Mouse (Mus musculus) hindbrain, embryonic 10.5 days (tissue): ENCODE measurements around the gene Epha6. TPM values are rescaled to one million over a fixed set of nuclear protein-coding genes. Genes with fewer than 3 reads are reported as not detected.

Experiments
- DNase-seq: peaks from one replicate; pipeline ENCODE4 v3.0.0-alpha.2; 2017; ENCODE audit warnings: low spot score
- H3K27ac ChIP-seq: fragments of 300-500 bp; sonication (generic); 2 replicates; pipeline ENCODE4 v1.5.1; 2016; ENCODE audit warnings: mild to moderate bottlenecking, moderate library complexity
- H3K27me3 ChIP-seq: fragments of 300-500 bp; sonication (generic); 2 replicates; pipeline ENCODE4 v1.6.1; 2016; ENCODE audit warnings: mild to moderate bottlenecking; ENCODE audit not compliant: poor library complexity, insufficient read depth, severe bottlenecking
- H3K36me3 ChIP-seq: fragments of 300-500 bp; sonication (generic); 2 replicates; pipeline ENCODE4 v1.6.1; 2016; ENCODE audit warnings: mild to moderate bottlenecking, moderate library complexity
- H3K4me1 ChIP-seq: fragments of 300-500 bp; sonication (generic); replicated peaks from 2 replicates; pipeline ENCODE4 v1.6.1; 2016; ENCODE audit warnings: mild to moderate bottlenecking
- H3K4me3 ChIP-seq: fragments of 300-500 bp; sonication (generic); 2 replicates; pipeline ENCODE4 v1.5.1; 2016; ENCODE audit warnings: mild to moderate bottlenecking, moderate library complexity
- H3K9me3 ChIP-seq: fragments of 300-500 bp; sonication (generic); 2 replicates; pipeline ENCODE4 v1.6.1; 2016; ENCODE audit warnings: mild to moderate bottlenecking, moderate library complexity
- WGBS: fragments of 180-500 bp; shearing (Covaris S2); methylation state at CpG from one replicate; pipeline ENCODE4 v1.1.7; 2016; 5-methylcytosine and 5-hydroxymethylcytosine counted together
- polyA plus RNA-seq: library from polyadenylated mRNA; unstranded; fragments of >200 nt; fragmentation: Nextera tagmentation; extraction: Ambion mirVana; gene quantifications from 2 replicates; pipeline ENCODE4 v1.2.1, GENCODE M21; 2016

Epha6 gene
- polyA plus RNA-seq, 1 experiment from 2014 or later, result 1.7 TPM

DNA sequence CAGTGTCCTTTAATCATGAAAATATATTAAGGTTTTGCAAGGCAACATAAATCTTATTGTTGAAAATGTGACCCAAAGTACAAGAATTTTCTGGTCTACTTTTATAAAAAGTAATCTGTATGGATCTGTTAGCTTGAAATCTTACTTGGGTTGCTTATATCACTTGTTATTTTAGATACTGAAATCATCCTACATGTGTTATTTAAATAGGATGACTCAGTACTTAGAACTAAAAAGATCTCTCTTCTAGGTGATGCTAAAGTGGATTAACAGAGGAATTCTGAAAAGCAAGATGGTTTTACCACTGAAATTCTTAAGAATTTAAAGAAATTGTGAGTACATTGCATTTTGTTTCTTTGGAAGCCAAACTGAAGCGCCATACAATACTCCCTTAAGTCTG, 561.5 kb downstream of the Epha6 start:
- no peak overlapping the region for H3K4me3 ChIP-seq
- H3K27me3 ChIP-seq, result no peaks in the 10 kb centered on the region
- H3K36me3 ChIP-seq, result no peaks in the 10 kb centered on the region
- H3K27ac ChIP-seq, result no peak overlapping the region
- H3K9me3 ChIP-seq, result no peaks in the 10 kb centered on the region
- 76% methylated on average over 1 of the region's 1 CpGs for WGBS
- no peaks in the 10 kb centered on the region for H3K4me1 ChIP-seq
- DNase-seq, result no peak

DNA sequence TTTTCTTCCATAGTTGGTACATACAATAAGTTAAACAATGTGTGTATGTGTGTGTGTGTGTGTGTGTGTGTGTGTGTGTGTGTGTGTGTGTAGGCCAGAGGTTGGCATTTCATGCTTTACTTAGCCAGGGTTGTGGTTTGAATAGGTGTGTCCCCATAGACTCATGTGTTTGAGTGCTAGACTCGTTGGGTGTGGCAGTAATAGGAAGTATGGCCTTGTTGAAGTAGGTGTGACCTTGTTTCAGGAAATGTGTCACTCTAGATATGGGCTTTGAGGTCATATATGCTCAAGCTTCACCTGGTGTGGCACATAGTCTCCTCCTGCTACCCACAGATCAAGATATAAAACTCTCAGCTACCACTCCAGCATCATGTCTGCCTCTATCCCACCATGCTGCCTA, 577.0 kb downstream of the Epha6 start:
- H3K27ac ChIP-seq, result no peak overlapping the region
- H3K4me3 ChIP-seq, result no peak overlapping the region
- no peaks in the 10 kb centered on the region for H3K4me1 ChIP-seq
- no peaks in the 10 kb centered on the region for H3K9me3 ChIP-seq
- WGBS, result 81% methylated on average over 1 of the region's 1 CpGs
- H3K36me3 ChIP-seq, result no peaks in the 10 kb centered on the region
- no peaks in the 10 kb centered on the region for H3K27me3 ChIP-seq
- no peak for DNase-seq

DNA sequence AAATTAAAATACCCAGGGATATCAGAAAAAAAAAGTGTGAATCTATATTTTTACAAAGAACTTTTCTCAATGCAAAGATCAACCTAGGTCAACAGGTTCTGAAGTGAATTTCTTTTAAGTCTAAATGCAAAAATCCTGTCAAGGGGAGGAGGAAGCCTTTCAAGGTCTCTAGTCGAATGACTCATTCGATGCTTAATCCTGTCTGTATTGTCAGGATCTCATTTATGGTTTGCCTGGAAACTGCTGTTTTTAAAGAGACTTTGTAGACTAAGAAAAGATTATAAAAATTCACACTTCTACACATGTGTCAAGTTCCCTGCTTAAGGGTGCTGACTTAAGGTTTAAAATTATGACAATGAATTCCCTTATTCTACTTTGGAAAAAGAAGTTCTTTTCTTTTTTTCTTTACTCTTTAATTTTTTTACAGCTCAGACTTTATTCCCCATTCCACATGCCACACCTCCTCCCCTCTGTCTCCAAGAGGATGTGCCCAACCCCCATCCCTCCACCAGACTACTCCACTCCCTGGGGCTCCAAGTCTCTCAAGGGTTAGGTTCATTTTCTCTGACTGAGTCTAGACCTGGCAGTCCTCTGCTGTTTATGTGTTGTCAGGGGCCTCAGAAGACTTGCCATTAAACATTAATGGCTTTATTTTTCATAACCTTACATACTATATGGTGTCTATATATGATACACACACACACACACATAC, 598.3 kb downstream of the Epha6 start:
- 89% methylated on average over 2 of the region's 2 CpGs for WGBS
- H3K4me3 ChIP-seq, result no peak overlapping the region
- no peaks in the 10 kb centered on the region for H3K9me3 ChIP-seq
- H3K4me1 ChIP-seq, result no peaks in the 10 kb centered on the region
- H3K27ac ChIP-seq, result no peak overlapping the region
- no peak for DNase-seq
- no peaks in the 10 kb centered on the region for H3K36me3 ChIP-seq
- H3K27me3 ChIP-seq, result no peaks in the 10 kb centered on the region

DNA sequence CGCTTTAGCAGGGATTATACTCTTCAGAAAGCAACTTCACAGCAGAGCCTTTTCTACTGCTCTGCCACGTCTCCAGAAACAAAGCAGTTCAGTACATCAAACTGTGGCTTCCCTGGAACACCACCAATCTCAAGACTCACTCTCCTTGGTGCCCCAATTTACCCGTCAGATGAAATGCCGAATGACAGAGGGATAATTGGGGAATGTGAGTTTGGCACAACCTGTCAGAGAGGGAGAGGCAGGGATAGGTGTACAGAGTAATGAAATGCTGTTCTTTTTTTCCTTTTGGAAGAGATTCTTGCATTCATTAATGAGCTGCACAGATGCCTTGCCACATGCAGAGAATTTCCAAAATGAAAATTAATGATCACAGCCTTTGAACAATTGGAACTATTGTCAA, 635.5 kb downstream of the Epha6 start:
- 64% methylated on average over 4 of the region's 4 CpGs for WGBS
- Histone ChIP-seq H3K36me3 (no peaks in the 10 kb centered on the region), H3K27ac (no peak overlapping the region), H3K4me3 (no peak overlapping the region), H3K4me1 (no peaks in the 10 kb centered on the region), H3K27me3 (no peaks in the 10 kb centered on the region), H3K9me3 (no peaks in the 10 kb centered on the region)
- DNase-seq, result no peak

DNA sequence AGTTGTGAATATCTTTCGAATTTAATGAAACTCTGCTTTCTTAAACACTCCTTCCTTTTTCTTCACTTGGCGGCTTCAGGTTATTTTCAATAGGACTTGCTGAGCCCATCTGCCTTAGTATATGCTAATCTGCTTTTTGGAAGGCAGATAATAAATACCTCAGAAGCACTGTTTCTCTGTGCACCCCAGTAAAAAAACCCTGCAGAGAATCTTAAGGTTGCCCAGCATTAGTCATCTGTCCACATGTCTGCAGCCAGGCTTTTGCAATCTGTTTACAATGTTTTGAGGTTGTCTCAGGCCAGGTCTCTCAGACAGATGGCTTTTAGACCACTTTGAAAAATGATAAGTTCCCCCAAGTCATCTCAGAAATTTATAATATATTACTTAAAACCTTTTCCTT, 649.6 kb downstream of the Epha6 start:
- Histone ChIP-seq H3K4me1 (no peaks in the 10 kb centered on the region), H3K27ac (no peak overlapping the region), H3K9me3 (no peaks in the 10 kb centered on the region), H3K4me3 (no peak overlapping the region), H3K36me3 (no peaks in the 10 kb centered on the region), H3K27me3 (no peaks in the 10 kb centered on the region)
- WGBS, result 88% methylated on average over 2 of the region's 2 CpGs
- DNase-seq, result no peak

DNA sequence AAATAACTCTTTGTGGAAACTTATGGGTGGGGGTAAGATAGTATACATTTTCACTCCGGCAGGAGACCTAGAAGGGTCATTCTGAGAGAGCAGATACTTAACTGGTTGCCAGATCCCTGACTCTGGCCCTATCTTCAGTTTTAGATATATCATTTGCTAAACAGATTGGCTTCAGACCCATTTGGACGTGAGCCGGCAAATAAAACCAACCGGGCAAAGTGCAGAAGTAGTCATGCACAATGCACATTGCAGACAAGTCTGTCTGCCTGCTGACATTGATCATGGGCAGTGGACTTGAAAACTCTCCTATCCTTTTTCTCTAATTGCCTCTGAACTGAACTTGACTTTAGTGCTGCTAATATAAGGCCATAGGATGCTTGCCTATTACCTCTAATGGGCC, 681.6 kb downstream of the Epha6 start:
- Histone ChIP-seq H3K4me3 (no peak overlapping the region), H3K27me3 (no peaks in the 10 kb centered on the region), H3K4me1 (no peaks in the 10 kb centered on the region), H3K36me3 (no peaks in the 10 kb centered on the region), H3K9me3 (no peaks in the 10 kb centered on the region), H3K27ac (no peak overlapping the region)
- WGBS, result 94% methylated on average over 4 of the region's 4 CpGs
- DNase-seq, result no peak

DNA sequence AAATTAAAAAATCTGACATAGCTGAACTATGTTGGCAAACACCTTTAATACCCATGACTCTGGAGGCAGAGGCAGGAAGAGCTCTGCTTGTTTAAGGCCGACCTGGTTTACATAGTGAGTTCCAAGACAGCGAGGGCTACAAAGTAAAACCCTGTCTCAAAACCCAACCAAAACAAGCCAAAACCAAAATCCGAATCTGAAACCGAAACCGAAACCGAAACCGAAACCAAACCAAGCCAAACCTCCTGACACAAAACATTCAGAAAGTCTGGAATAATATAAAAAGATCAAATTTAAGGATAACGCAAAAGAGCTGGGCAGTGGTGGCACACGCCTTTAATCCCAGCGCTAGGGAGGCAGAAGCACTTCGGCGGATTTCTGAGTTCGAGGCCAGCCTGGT, 725.3 kb downstream of the Epha6 start:
- Histone ChIP-seq H3K4me3 (no peak overlapping the region), H3K4me1 (no peaks in the 10 kb centered on the region), H3K27me3 (no peaks in the 10 kb centered on the region), H3K36me3 (no peaks in the 10 kb centered on the region), H3K9me3 (no peaks in the 10 kb centered on the region), H3K27ac (no peak overlapping the region)
- no peak for DNase-seq
- WGBS, result 95% methylated on average over 13 of the region's 13 CpGs

DNA sequence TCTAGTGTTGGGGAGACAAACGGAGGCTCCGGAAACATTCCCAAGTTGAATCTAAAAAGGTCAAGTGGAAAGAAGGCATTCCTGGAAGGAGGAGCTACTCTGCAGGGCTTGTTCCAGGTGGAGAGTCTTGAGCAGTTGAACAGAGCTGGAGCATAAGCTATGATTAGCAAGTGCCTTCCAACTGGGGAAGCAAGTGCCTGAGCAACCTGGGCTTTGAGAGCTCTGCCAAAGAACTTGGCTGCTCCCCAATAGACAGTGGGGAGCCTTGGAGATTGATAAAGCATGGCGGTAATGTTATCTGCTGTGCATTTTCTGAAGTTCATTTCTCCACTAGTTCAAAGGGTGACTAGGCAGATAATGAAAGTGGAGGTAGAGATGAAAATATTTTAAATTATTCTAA, 733.5 kb downstream of the Epha6 start:
- no peaks in the 10 kb centered on the region for H3K27me3 ChIP-seq
- no peaks in the 10 kb centered on the region for H3K9me3 ChIP-seq
- no peak overlapping the region for H3K4me3 ChIP-seq
- no peak overlapping the region for H3K27ac ChIP-seq
- DNase-seq, result no peak
- WGBS, result 93% methylated on average over 3 of the region's 3 CpGs
- no peaks in the 10 kb centered on the region for H3K36me3 ChIP-seq
- H3K4me1 ChIP-seq, result no peaks in the 10 kb centered on the region

DNA sequence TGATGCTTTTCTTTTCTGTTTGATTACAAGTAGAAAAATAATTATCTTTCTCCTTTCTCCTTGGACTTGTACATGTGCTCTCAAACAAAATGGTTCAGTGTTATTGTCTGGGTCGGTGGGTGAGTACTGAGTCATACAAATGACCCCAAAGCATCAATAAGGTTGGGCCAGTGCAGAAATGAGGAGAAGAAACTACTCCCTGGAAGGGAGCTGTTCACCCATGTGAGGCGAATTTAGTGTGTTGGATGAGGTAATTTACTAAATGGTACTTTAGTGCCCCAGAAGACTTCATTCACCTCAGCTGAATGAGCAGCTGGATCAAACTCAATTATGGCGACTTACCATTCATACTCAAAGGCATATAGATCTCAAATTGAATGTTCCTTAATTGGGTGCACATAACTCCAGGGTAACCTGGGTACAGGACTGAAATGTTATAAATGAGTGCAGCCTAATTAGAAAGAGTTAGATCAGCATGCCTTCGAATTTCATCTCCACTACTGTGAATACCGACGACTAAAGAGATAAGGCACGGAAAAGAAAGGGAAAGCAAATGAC, 751.1 kb downstream of the Epha6 start:
- Histone ChIP-seq H3K27me3 (no peaks in the 10 kb centered on the region), H3K4me3 (no peak overlapping the region), H3K4me1 (peaks cover 13% of the 10 kb centered on the region; the same call in 1 of the 2 replicates), H3K36me3 (no peaks in the 10 kb centered on the region), H3K9me3 (no peaks in the 10 kb centered on the region), H3K27ac (no peak overlapping the region)
- DNase-seq, result no peak
- WGBS, result 76% methylated on average over 7 of the region's 7 CpGs

DNA sequence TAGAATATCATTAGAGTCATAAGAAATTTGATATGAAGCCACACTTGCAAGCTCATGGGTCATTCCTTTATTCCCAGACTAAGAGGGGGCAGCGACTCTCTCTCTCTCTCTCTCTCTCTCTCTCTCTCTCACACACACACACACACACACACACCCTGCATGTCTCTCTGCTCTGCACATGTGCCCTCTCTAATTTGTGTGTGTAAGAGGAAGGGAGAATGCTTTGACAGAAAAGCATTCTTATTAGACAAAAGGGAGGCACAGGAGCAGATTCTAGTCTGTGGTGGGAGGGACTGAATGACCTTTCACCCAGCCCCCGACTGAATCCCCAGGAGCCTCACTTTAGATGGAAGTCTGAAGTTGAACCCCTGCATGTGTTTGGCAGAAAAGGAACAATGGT, 752.6 kb downstream of the Epha6 start:
- Histone ChIP-seq H3K4me1 (peaks cover 13% of the 10 kb centered on the region; the same call in 1 of the 2 replicates), H3K4me3 (no peak overlapping the region), H3K27ac (peak overlapping the region; percentile 76), H3K36me3 (no peaks in the 10 kb centered on the region), H3K27me3 (no peaks in the 10 kb centered on the region), H3K9me3 (no peaks in the 10 kb centered on the region)
- WGBS, result 24% methylated on average over 2 of the region's 2 CpGs
- peak; percentile 48 for DNase-seq

DNA sequence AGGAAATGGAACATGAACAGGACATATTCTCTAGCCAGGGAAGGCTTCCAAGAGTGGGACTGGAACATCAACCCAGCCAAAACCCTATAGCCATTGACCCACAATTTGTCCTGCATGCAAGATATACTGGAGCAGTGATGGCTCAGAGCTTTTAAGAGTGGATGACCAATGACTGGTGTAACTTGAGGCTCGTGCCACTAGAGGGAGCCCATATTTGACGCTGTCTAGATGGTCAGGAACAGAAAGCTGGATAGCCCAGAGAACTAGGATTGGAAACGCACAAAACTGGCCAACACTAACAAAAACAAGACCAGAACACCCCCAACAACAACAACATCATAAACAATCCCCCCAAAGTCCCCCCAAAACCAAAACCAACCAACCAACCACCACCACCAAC, 758.8 kb downstream of the Epha6 start:
- H3K9me3 ChIP-seq, result no peaks in the 10 kb centered on the region
- H3K27ac ChIP-seq, result no peak overlapping the region
- H3K4me1 ChIP-seq, result no peaks in the 10 kb centered on the region
- H3K27me3 ChIP-seq, result no peaks in the 10 kb centered on the region
- 25% methylated on average over 3 of the region's 3 CpGs for WGBS
- DNase-seq, result peak; percentile 48
- no peak overlapping the region for H3K4me3 ChIP-seq
- H3K36me3 ChIP-seq, result no peaks in the 10 kb centered on the region

DNA sequence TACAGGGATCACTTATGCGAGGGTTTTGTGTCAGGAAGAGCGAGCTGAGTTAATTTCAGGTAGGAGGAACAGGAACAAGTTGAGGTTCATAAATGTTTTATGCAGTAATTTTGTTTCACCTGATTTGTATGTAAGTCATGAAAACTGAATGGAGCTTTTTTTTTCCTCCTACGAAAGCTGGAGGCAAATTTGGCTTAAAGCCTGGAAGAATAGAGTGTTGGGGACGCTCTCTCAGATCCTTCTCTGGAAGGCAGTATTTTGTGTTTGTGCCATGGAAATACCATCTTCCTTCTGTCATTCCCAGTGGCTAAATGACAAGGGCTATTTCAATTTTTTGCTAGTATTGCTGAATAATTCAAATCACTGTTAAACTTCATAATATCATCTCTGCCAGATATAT, 768.6 kb downstream of the Epha6 start:
- H3K27ac ChIP-seq, result no peak overlapping the region
- no peaks in the 10 kb centered on the region for H3K27me3 ChIP-seq
- no peaks in the 10 kb centered on the region for H3K9me3 ChIP-seq
- 92% methylated on average over 4 of the region's 4 CpGs for WGBS
- H3K4me1 ChIP-seq, result no peaks in the 10 kb centered on the region
- no peaks in the 10 kb centered on the region for H3K36me3 ChIP-seq
- no peak overlapping the region for H3K4me3 ChIP-seq
- no peak for DNase-seq

DNA sequence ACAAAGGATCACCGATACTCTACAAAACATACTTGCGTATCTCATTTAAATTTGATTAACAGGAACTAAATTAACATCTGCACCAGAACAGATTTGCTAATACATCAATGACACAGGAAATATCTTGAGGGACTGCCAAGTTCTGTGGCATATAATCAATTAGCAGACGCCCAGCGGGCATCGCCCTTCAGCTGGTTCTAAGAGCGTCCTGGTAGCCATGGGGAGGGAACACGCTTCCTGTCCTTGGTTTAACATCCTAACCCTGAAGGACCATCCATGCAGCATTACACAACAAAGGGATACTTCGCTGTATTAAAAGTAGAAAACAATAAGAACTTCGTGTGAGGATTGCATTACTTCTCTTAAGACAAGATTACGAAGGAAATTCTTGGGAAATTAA, 769.0 kb downstream of the Epha6 start:
- no peak for DNase-seq
- Histone ChIP-seq H3K27ac (no peak overlapping the region), H3K4me1 (no peaks in the 10 kb centered on the region), H3K9me3 (no peaks in the 10 kb centered on the region), H3K27me3 (no peaks in the 10 kb centered on the region), H3K36me3 (no peaks in the 10 kb centered on the region), H3K4me3 (no peak overlapping the region)
- 88% methylated on average over 10 of the region's 10 CpGs for WGBS

DNA sequence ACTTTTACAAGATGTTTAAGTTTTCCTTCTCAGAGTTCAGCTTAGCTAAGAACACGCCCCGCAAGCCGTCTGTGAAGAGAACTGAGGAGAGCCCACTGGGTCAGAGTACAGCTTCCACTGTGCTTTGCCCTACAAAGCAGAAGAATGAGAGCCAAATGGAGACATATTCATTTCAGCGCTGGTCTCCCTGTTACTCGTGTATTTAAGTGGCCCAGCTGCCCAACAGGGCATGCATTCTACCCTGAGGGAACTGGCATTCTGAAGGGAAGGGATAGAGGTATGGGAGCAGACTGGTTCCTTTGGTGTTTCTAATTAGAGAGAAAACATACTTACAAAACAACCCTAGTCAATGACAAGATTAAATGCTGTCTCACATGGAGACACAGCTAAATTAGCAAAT, 772.9 kb downstream of the Epha6 start:
- no peaks in the 10 kb centered on the region for H3K4me1 ChIP-seq
- no peaks in the 10 kb centered on the region for H3K36me3 ChIP-seq
- H3K27ac ChIP-seq, result no peak overlapping the region
- H3K4me3 ChIP-seq, result no peak overlapping the region
- H3K9me3 ChIP-seq, result no peaks in the 10 kb centered on the region
- no peaks in the 10 kb centered on the region for H3K27me3 ChIP-seq
- DNase-seq, result no peak
- WGBS, result 78% methylated on average over 5 of the region's 5 CpGs
